Mouse (Mus musculus): Measurements from ENCODE around the gene Sh3bgrl3. TPM values are rescaled to one million over a fixed set of nuclear protein-coding genes. Genes with fewer than 3 reads are reported as not detected.

Gene Sh3bgrl3
- polyA plus RNA-seq, 1 experiment, result 2.5 TPM

GRCm38 (mm10) chr4:134123680-134124551 is 4.7 kb downstream of the Sh3bgrl3 start:
- H3K4me3 ChIP-seq (replicated peaks), result no peak overlapping the region
- TF ChIP-seq TAL1 (IDR thresholded peaks at IDR 0.05; ENCODE audit: low read length), result no peak
- TF ChIP-seq GATA1 (IDR thresholded peaks at IDR 0.05; ENCODE audit: low read length), result no peak
- H3K36me3 ChIP-seq (ENCODE audit: control insufficient read depth), result peaks cover 5% of the 10 kb centered on the region; the same call in 1 of the 2 replicates
- H3K9me3 ChIP-seq (ENCODE audit: control insufficient read depth, low read length), result no peaks in the 10 kb centered on the region
- H3K4me1 ChIP-seq (ENCODE audit: control insufficient read depth), result peaks cover 38% of the 10 kb centered on the region
- H3K27me3 ChIP-seq (ENCODE audit: control insufficient read depth), result no peaks in the 10 kb centered on the region

GRCm38 (mm10) chr4:134123147-134123546 is 5.4 kb downstream of the Sh3bgrl3 start:
- no peaks in the 10 kb centered on the region for H3K9me3 ChIP-seq (ENCODE audit: control insufficient read depth, low read length)
- no peak for TF ChIP-seq TAL1 (IDR thresholded peaks at IDR 0.05; ENCODE audit: low read length)
- TF ChIP-seq GATA1 (IDR thresholded peaks at IDR 0.05; ENCODE audit: low read length), result no peak
- no peaks in the 10 kb centered on the region for H3K27me3 ChIP-seq (ENCODE audit: control insufficient read depth)
- peaks cover 5% of the 10 kb centered on the region; the same call in 1 of the 2 replicates for H3K36me3 ChIP-seq (ENCODE audit: control insufficient read depth)
- peaks cover 30% of the 10 kb centered on the region for H3K4me1 ChIP-seq (ENCODE audit: control insufficient read depth)
- H3K4me3 ChIP-seq (replicated peaks), result no peak overlapping the region

GRCm38 (mm10) chr4:134122281-134122680 is 6.3 kb downstream of the Sh3bgrl3 start:
- peaks cover 22% of the 10 kb centered on the region for H3K4me1 ChIP-seq (ENCODE audit: control insufficient read depth)

GRCm38 (mm10) chr4:134121571-134121970 is 7.0 kb downstream of the Sh3bgrl3 start:
- H3K36me3 ChIP-seq (ENCODE audit: control insufficient read depth), result peaks cover 2% of the 10 kb centered on the region; the same call in 1 of the 2 replicates
- peaks cover 16% of the 10 kb centered on the region for H3K4me1 ChIP-seq (ENCODE audit: control insufficient read depth)
- no peaks in the 10 kb centered on the region for H3K9me3 ChIP-seq (ENCODE audit: control insufficient read depth, low read length)
- H3K27me3 ChIP-seq (ENCODE audit: control insufficient read depth), result no peaks in the 10 kb centered on the region
- no peak overlapping the region for H3K4me3 ChIP-seq (replicated peaks)
- TF ChIP-seq TAL1 (IDR thresholded peaks at IDR 0.05; ENCODE audit: low read length), result no peak
- TF ChIP-seq GATA1 (IDR thresholded peaks at IDR 0.05; ENCODE audit: low read length), result no peak

More at GRCm38 (mm10) chr4:134122281-134122680, 6.3 kb downstream of the Sh3bgrl3 start:
- H3K4me3 ChIP-seq (replicated peaks), result no peak overlapping the region
- no peak for TF ChIP-seq GATA1 (IDR thresholded peaks at IDR 0.05; ENCODE audit: low read length)
- TF ChIP-seq TAL1 (IDR thresholded peaks at IDR 0.05; ENCODE audit: low read length), result no peak
- peaks cover 5% of the 10 kb centered on the region; the same call in 1 of the 2 replicates for H3K36me3 ChIP-seq (ENCODE audit: control insufficient read depth)
- H3K9me3 ChIP-seq (ENCODE audit: control insufficient read depth, low read length), result no peaks in the 10 kb centered on the region
- H3K27me3 ChIP-seq (ENCODE audit: control insufficient read depth), result no peaks in the 10 kb centered on the region

GRCm38 (mm10) chr4:134120916-134121315 is 7.7 kb downstream of the Sh3bgrl3 start:
- Histone ChIP-seq H3K4me3 (replicated peaks) (no peak overlapping the region), H3K36me3 (ENCODE audit: control insufficient read depth) (no peaks in the 10 kb centered on the region), H3K4me1 (ENCODE audit: control insufficient read depth) (peaks cover 16% of the 10 kb centered on the region), H3K9me3 (ENCODE audit: control insufficient read depth, low read length) (no peaks in the 10 kb centered on the region), H3K27me3 (ENCODE audit: control insufficient read depth) (no peaks in the 10 kb centered on the region)
- TF ChIP-seq TAL1 (IDR thresholded peaks at IDR 0.05; ENCODE audit: low read length) (no peak), GATA1 (IDR thresholded peaks at IDR 0.05; ENCODE audit: low read length) (no peak)

- Histone ChIP-seq H3K4me1 (ENCODE audit: control insufficient read depth) (peaks cover 16% of the 10 kb centered on the region), H3K27me3 (ENCODE audit: control insufficient read depth) (no peaks in the 10 kb centered on the region), H3K4me3 (replicated peaks) (no peak overlapping the region), H3K9me3 (ENCODE audit: control insufficient read depth, low read length) (no peaks in the 10 kb centered on the region), H3K36me3 (ENCODE audit: control insufficient read depth) (no peaks in the 10 kb centered on the region)
- TF ChIP-seq GATA1 (IDR thresholded peaks at IDR 0.05; ENCODE audit: low read length) (no peak), TAL1 (IDR thresholded peaks at IDR 0.05; ENCODE audit: low read length) (no peak)
Measured at GRCm38 (mm10) chr4:134120192-134120805, 8.3 kb downstream of the Sh3bgrl3 start.

GRCm38 (mm10) chr4:134119644-134120043 is 8.9 kb downstream of the Sh3bgrl3 start:
- no peaks in the 10 kb centered on the region for H3K27me3 ChIP-seq (ENCODE audit: control insufficient read depth)
- peaks cover 13% of the 10 kb centered on the region for H3K4me1 ChIP-seq (ENCODE audit: control insufficient read depth)
- H3K4me3 ChIP-seq (replicated peaks), result no peak overlapping the region
- no peaks in the 10 kb centered on the region for H3K36me3 ChIP-seq (ENCODE audit: control insufficient read depth)
- no peaks in the 10 kb centered on the region for H3K9me3 ChIP-seq (ENCODE audit: control insufficient read depth, low read length)
- TF ChIP-seq TAL1 (IDR thresholded peaks at IDR 0.05; ENCODE audit: low read length) (no peak), GATA1 (IDR thresholded peaks at IDR 0.05; ENCODE audit: low read length) (no peak)

GRCm38 (mm10) chr4:134119042-134119441 is 9.5 kb downstream of the Sh3bgrl3 start:
- Histone ChIP-seq H3K4me1 (ENCODE audit: control insufficient read depth) (peaks cover 7% of the 10 kb centered on the region), H3K27me3 (ENCODE audit: control insufficient read depth) (no peaks in the 10 kb centered on the region), H3K4me3 (replicated peaks) (no peak overlapping the region), H3K9me3 (ENCODE audit: control insufficient read depth, low read length) (no peaks in the 10 kb centered on the region), H3K36me3 (ENCODE audit: control insufficient read depth) (no peaks in the 10 kb centered on the region)
- TF ChIP-seq GATA1 (IDR thresholded peaks at IDR 0.05; ENCODE audit: low read length) (no peak), TAL1 (IDR thresholded peaks at IDR 0.05; ENCODE audit: low read length) (no peak)

- H3K27me3 ChIP-seq (ENCODE audit: control insufficient read depth), result no peaks in the 10 kb centered on the region
- TF ChIP-seq TAL1 (IDR thresholded peaks at IDR 0.05; ENCODE audit: low read length) (no peak), GATA1 (IDR thresholded peaks at IDR 0.05; ENCODE audit: low read length) (no peak)
- no peak overlapping the region for H3K4me3 ChIP-seq (replicated peaks)
- H3K9me3 ChIP-seq (ENCODE audit: control insufficient read depth, low read length), result no peaks in the 10 kb centered on the region
- H3K4me1 ChIP-seq (ENCODE audit: control insufficient read depth), result peaks cover 2% of the 10 kb centered on the region; the same call in 1 of the 2 replicates
- no peaks in the 10 kb centered on the region for H3K36me3 ChIP-seq (ENCODE audit: control insufficient read depth)
Measured at GRCm38 (mm10) chr4:134118126-134118800, 10.3 kb downstream of the Sh3bgrl3 start.

Data from erythroblast, embryonic 14.5 days (primary cell).